Mouse (Mus musculus): ENCODE data around the gene Padi6. TPM values are rescaled to one million over a fixed set of nuclear protein-coding genes. Genes with fewer than 3 reads are reported as not detected.

Gene Padi6
- total RNA-seq, 2 experiments from 2014 or later = not detected

GRCm38 (mm10) chr4:140700269-140701018, 42.0 kb downstream of the Padi6 start, which contains the start of gene Rcc2:
TSS of gene Rcc2 (plus strand) at chr4:140700541.
- peak within 1 kb of the TSS; percentile 94 for H3K27ac ChIP-seq
- no peak for DNase-seq (ENCODE audit: low spot score in 2 of 2)

GRCm38 (mm10) chr4:140699441-140700127, 42.9 kb downstream of the Padi6 start:
- peak; percentile 66 to 83 for DNase-seq (ENCODE audit: low spot score in 2 of 2)
- no peak for TF ChIP-seq CTCF (conservative IDR thresholded peaks at IDR 0.05)
- H3K4me3 ChIP-seq = peak overlapping the region; percentile 35
- H3K27ac ChIP-seq = peak overlapping the region; percentile 94

More at GRCm38 (mm10) chr4:140700269-140701018, 42.0 kb downstream of the Padi6 start, which contains the start of gene Rcc2:
- TF ChIP-seq CTCF (conservative IDR thresholded peaks at IDR 0.05) = no peak
- H3K4me3 ChIP-seq = peak within 1 kb of the TSS; percentile 58

GRCm38 (mm10) chr4:140695675-140696585, 46.5 kb downstream of the Padi6 start:
- no peak for DNase-seq (ENCODE audit: low spot score in 2 of 2)
- H3K27ac ChIP-seq = no peak overlapping the region
- no peak for TF ChIP-seq CTCF (conservative IDR thresholded peaks at IDR 0.05)
- H3K4me3 ChIP-seq = no peak overlapping the region

- TF ChIP-seq CTCF (conservative IDR thresholded peaks at IDR 0.05) = no peak
- DNase-seq (ENCODE audit: low spot score in 2 of 2) = no peak
These were observed 47.3 kb downstream of the Padi6 start for GRCm38 (mm10) chr4:140695146-140695545.

GRCm38 (mm10) chr4:140694551-140695060, 47.8 kb downstream of the Padi6 start:
- no peak for TF ChIP-seq CTCF (conservative IDR thresholded peaks at IDR 0.05)
- no peak for DNase-seq (ENCODE audit: low spot score in 2 of 2)
- Histone ChIP-seq H3K4me3 (no peak overlapping the region), H3K27ac (no peak overlapping the region)

More at GRCm38 (mm10) chr4:140695146-140695545, 47.3 kb downstream of the Padi6 start:
- Histone ChIP-seq H3K4me3 (no peak overlapping the region), H3K27ac (no peak overlapping the region)

GRCm38 (mm10) chr4:140693513-140693912, 48.9 kb downstream of the Padi6 start:
- TF ChIP-seq CTCF (conservative IDR thresholded peaks at IDR 0.05) = no peak
- DNase-seq (ENCODE audit: low spot score in 2 of 2) = no peak
- H3K27ac ChIP-seq = no peak overlapping the region
- H3K4me3 ChIP-seq = no peak overlapping the region

GRCm38 (mm10) chr4:140691481-140691880, 51.0 kb downstream of the Padi6 start:
- no peak for DNase-seq (ENCODE audit: low spot score in 2 of 2)
- no peak for TF ChIP-seq CTCF (conservative IDR thresholded peaks at IDR 0.05)
- H3K4me3 ChIP-seq = no peak overlapping the region

GRCm38 (mm10) chr4:140689873-140690655, 52.4 kb downstream of the Padi6 start:
- no peak overlapping the region for H3K4me3 ChIP-seq
- no peak overlapping the region for H3K27ac ChIP-seq
- TF ChIP-seq CTCF (conservative IDR thresholded peaks at IDR 0.05) = no peak
- no peak for DNase-seq (ENCODE audit: low spot score in 2 of 2)

More at GRCm38 (mm10) chr4:140691481-140691880, 51.0 kb downstream of the Padi6 start:
- no peak overlapping the region for H3K27ac ChIP-seq

- no peak for TF ChIP-seq CTCF (conservative IDR thresholded peaks at IDR 0.05)
- Histone ChIP-seq H3K27ac (no peak overlapping the region), H3K4me3 (no peak overlapping the region)
- no peak for DNase-seq (ENCODE audit: low spot score in 2 of 2)
These were observed 53.5 kb downstream of the Padi6 start for GRCm38 (mm10) chr4:140688826-140689425.

- no peak overlapping the region for H3K4me3 ChIP-seq
- TF ChIP-seq CTCF (conservative IDR thresholded peaks at IDR 0.05) = no peak
- no peak overlapping the region for H3K27ac ChIP-seq
- no peak for DNase-seq (ENCODE audit: low spot score in 2 of 2)
These were observed 54.2 kb downstream of the Padi6 start for GRCm38 (mm10) chr4:140688044-140688825.

GRCm38 (mm10) chr4:140684881-140685303, 57.6 kb downstream of the Padi6 start:
- Histone ChIP-seq H3K27ac (no peak overlapping the region), H3K4me3 (no peak overlapping the region)
- TF ChIP-seq CTCF (conservative IDR thresholded peaks at IDR 0.05) = peak; percentile 68
- DNase-seq (ENCODE audit: low spot score in 2 of 2) = no peak
